Mouse (Mus musculus) cortical plate, adult 2 months (tissue): ENCODE results near the gene Pla2g3. TPM values are rescaled to one million over a fixed set of nuclear protein-coding genes. Genes with fewer than 3 reads are reported as not detected.

Experiments
- H3K27ac ChIP-seq: fragments of 200-500 bp; 2 replicates; pipeline ENCODE4 v1.5.1; 2012; ENCODE audit warnings: low read length, control low read depth, inconsistent platforms; ENCODE audit not compliant: insufficient read depth
- H3K4me1 ChIP-seq: fragments of 200-500 bp; 2 replicates; pipeline ENCODE4 v1.6.1; 2011; ENCODE audit warnings: low read length; ENCODE audit not compliant: control insufficient read depth, insufficient read depth
- H3K4me3 ChIP-seq: fragments of 200-500 bp; 2 replicates; pipeline ENCODE4 v1.5.1; 2011; ENCODE audit warnings: mild to moderate bottlenecking, low read length, control low read depth; ENCODE audit not compliant: insufficient read depth
- CTCF ChIP-seq: fragments of 200-500 bp; IDR thresholded peaks from 2 replicates; pipeline ENCODE4 v1.5.1; 2011; ENCODE audit warnings: mild to moderate bottlenecking, control low read depth, low read length; ENCODE audit not compliant: insufficient read depth; ENCODE audit errors: extremely low read depth
- POLR2A ChIP-seq: fragments of 200-500 bp; IDR thresholded peaks from 2 replicates; pipeline ENCODE4 v1.6.1; 2011; ENCODE audit warnings: mild to moderate bottlenecking, low read length, control low read depth; ENCODE audit not compliant: insufficient read depth; ENCODE audit errors: extremely low read depth
- polyA plus RNA-seq: library from polyadenylated mRNA; depleted of rRNA; stranded (reverse); fragments of >200 nt; gene quantifications from 2 replicates; pipeline ENCODE4 v1.2.3, GENCODE M21; 2012

Gene Pla2g3
- polyA plus RNA-seq, 1 experiment = 2.9 TPM

GRCm38 (mm10) chr11:3508226-3508625 lies 20.1 kb downstream of the Pla2g3 start:
- Histone ChIP-seq H3K27ac (no peak overlapping the region), H3K4me1 (no peaks in the 10 kb centered on the region), H3K4me3 (no peak overlapping the region)
- TF ChIP-seq CTCF (no peak), POLR2A (no peak)

GRCm38 (mm10) chr11:3509181-3510085 lies 21.3 kb downstream of the Pla2g3 start:
- H3K4me3 ChIP-seq = no peak overlapping the region
- TF ChIP-seq POLR2A (no peak), CTCF (no peak)
- H3K27ac ChIP-seq = no peak overlapping the region
- H3K4me1 ChIP-seq = peaks cover 3% of the 10 kb centered on the region; the same call in 1 of the 2 replicates

DNA sequence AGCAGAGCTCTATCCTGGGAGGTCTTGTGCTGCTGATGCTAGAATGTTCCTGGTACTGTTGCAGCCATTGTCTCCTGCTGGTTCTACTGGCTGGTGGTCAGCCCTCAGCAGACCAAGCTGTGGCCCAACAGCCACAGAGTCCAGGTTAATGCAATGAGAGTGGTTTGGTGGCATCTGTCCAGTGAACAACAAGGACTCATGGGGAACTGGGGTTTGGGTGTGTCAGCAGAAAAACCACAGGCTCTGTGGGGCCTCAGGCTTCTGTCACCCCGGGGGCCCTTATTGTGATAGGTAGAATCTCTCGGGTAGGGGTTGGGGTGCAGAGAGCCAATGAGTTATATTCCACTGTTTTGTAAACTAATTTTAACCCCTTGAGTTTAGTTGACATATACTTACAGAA lies 22.2 kb downstream of the Pla2g3 start:
- H3K4me3 ChIP-seq = no peak overlapping the region
- peaks cover 3% of the 10 kb centered on the region; the same call in 1 of the 2 replicates for H3K4me1 ChIP-seq
- no peak overlapping the region for H3K27ac ChIP-seq
- no peak for TF ChIP-seq POLR2A
- TF ChIP-seq CTCF = no peak

DNA sequence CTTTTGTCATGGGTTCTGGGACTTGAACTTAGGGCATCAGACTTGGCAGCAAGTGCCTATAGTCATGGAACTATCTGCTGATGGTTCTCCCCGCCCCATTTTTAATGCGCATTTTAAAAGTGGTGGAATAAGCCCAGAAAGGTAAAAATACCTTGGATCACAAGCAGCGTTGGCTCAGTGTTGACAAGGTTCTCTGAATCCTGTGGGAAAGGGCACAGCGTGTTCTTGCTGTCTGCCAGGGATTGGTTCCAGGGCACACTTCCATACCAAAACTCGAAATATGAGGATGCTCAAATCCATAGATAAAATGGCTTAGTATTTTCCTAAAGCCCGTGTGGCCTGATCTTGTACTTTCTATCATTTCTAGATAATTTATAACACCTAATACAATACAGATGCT lies 25.2 kb downstream of the Pla2g3 start:
- no peak for TF ChIP-seq POLR2A
- no peak for TF ChIP-seq CTCF
- Histone ChIP-seq H3K4me1 (peaks cover 10% of the 10 kb centered on the region), H3K4me3 (no peak overlapping the region), H3K27ac (no peak overlapping the region)

DNA sequence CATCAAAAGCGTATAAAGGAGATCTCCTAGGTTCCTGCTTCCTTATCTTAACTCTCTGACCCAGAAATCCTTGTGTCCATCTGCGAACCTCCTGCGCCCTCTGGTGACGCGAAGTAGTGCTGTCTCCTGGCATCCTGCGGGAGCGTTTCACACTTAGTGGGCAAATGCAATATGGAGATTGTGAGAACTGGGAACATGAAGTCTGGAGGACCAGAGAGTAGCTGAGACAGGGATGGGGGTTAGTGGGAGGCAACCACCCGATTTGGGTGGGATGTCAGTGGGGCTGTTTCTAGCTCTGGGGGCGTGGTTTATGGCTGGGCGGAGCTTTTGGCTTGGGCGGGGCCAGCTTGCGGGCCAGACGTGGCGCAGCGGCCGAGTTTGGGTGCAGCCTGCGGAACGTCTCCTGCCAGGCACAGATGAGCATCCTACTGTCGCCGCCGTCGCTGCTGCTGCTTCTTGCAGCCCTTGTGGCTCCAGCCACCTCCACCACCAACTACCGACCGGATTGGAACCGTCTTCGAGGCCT lies 26.5 kb downstream of the Pla2g3 start, which contains the start of gene Selenom:
Selenom (plus strand) TSS at position 156 of the 526 bp plus-strand sequence.
- peak; percentile 95 for TF ChIP-seq CTCF
- TF ChIP-seq POLR2A = peak; percentile 96
- peak within 1 kb of the TSS; percentile 36 for H3K27ac ChIP-seq
- peaks cover 10% of the 10 kb centered on the region for H3K4me1 ChIP-seq
- peak within 1 kb of the TSS; percentile 50 for H3K4me3 ChIP-seq

GRCm38 (mm10) chr11:3515216-3515615 lies 27.1 kb downstream of the Pla2g3 start:
- Histone ChIP-seq H3K4me1 (peaks cover 10% of the 10 kb centered on the region), H3K27ac (peak overlapping the region; percentile 36; the same call in 1 of the 2 replicates), H3K4me3 (peak overlapping the region; percentile 50)
- TF ChIP-seq POLR2A = no peak
- TF ChIP-seq CTCF = no peak

- TF ChIP-seq POLR2A (no peak), CTCF (no peak)
- Histone ChIP-seq H3K4me3 (peak overlapping the region; percentile 50), H3K4me1 (peaks cover 10% of the 10 kb centered on the region), H3K27ac (no peak overlapping the region)
These were observed 27.6 kb downstream of the Pla2g3 start for GRCm38 (mm10) chr11:3515637-3516036.

DNA sequence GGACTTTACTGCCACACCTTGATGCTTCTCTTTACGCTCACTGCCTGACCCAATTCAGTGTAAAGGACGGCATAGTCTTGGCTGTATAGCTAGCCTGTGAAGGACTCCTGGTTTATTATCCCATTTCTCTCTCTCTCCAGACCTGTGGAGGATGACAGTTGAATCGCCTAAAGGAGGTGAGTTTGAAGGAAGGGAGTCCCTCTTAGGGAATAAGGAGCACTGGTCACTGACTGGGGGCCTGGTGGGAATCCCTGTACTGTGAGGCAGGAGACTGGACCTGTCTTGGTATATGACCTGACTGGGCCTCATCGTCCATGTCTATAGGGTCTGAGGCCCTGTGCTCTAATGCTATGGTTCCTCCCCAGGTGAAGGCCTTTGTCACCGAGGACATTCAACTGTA lies 28.0 kb downstream of the Pla2g3 start:
- TF ChIP-seq POLR2A = no peak
- no peak for TF ChIP-seq CTCF
- Histone ChIP-seq H3K4me1 (peaks cover 10% of the 10 kb centered on the region), H3K27ac (no peak overlapping the region), H3K4me3 (peak overlapping the region; percentile 50)

DNA sequence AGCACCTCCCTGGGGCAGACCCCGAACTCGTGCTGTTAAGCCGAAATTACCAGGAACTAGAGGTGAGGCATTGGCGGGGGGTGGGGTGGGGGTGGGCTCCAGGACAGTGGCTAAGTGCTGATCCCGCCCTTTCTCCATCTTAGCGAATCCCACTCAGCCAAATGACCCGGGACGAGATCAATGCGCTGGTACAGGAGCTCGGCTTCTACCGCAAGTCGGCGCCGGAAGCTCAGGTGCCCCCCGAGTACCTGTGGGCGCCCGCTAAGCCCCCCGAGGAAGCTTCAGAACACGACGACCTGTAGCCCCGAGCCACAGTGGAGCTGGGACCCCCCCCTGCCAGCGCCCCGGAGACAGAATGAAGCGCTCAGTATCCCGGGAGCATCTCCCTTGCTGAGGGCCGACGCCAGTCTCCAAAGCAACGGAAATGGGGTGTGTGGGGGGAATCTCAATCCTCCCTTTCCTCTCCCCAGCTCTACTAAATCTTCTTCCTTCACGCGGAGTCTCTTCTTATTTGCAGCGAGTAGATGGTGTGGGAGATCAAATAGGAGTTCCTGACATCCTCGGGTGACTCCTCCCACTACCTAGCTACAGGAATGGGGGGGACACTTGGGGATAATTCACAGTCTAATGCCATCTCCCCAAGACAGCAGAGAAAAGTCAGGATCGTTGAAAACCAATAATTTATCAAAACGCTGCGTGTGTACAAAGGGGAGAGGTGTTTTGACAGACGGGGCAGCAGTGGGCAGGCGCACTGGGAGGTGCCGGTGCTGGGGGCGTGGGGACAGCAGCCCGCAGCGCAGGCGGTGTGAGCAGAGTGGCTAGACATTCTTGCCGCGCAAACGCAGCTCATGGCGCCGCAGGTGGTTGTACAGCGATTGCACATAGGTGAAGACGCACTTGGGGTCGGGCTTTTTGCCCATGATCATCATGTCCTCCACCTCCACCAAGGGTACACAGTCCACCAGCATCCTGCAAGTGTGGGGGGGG lies 29.1 kb downstream of the Pla2g3 start:
- TF ChIP-seq CTCF (no peak), POLR2A (no peak)
- Histone ChIP-seq H3K4me1 (peaks cover 10% of the 10 kb centered on the region), H3K4me3 (peak overlapping the region; percentile 50), H3K27ac (no peak overlapping the region)
